Mouse (Mus musculus): ENCODE results near the gene Med23. TPM values are rescaled to one million over a fixed set of nuclear protein-coding genes. Genes with fewer than 3 reads are reported as not detected.

Med23 gene
- total RNA-seq, 2 experiments from 2014 or later = 32.7 to 37.2 TPM

DNA sequence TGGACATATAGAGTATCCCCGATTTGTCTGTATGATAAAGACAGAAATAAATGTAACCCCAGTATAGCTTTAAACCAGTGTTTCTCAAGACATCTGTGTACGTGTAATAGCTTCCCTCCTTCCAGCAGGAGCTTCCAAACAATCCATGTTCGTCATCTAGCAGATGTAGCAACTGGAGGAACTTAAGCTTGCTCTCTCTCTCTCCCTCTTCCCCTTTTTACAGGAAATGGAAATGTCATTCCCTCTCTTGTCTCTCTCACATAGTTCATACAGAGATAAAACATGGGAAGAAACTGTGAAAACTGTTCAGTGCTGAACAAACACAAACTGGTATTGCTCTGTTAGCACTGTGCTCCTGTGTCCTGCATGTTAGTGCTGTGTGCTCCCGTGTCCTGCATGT, 80.4 kb downstream of the Med23 start:
- Histone ChIP-seq H3K27ac (no peak overlapping the region), H3K4me3 (no peak overlapping the region)
- TF ChIP-seq CTCF (IDR thresholded peaks at IDR 0.05) = no peak
- no peak for DNase-seq (ENCODE audit: extremely low spot score in 1 of 2, low spot score in 2 of 2)
- intact Hi-C loops (cut with DNase I) = no loop called here

GRCm38 (mm10) chr10:24951575-24951974, 81.8 kb downstream of the Med23 start:
- Histone ChIP-seq H3K4me3 (no peak overlapping the region), H3K27ac (no peak overlapping the region)
- no peak for DNase-seq (ENCODE audit: extremely low spot score in 1 of 2, low spot score in 2 of 2)
- intact Hi-C loops (cut with DNase I) = no loop called here
- TF ChIP-seq CTCF (IDR thresholded peaks at IDR 0.05) = no peak

DNA sequence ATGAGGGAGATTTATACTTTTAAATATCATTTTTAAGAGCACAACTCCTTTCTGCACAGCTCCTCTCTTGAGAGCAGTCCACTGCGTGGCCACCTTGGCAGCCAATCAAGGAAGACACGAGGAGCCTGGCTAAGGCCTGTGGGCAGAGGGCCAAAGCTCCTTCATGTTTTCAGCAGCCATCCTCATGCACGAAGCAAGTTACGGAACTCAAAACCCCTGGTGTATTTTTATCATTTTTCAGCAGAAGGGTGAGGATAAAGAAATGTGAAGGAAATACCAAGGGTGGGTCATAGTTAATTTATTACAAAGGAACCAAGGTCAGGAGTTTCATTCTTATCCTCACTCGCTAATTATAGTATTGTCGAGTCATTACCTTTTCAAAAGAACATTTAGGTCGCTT, 82.8 kb downstream of the Med23 start:
- H3K4me3 ChIP-seq = no peak overlapping the region
- intact Hi-C loops (cut with DNase I) = no loop called here
- no peak for TF ChIP-seq CTCF (IDR thresholded peaks at IDR 0.05)
- no peak overlapping the region for H3K27ac ChIP-seq
- DNase-seq (ENCODE audit: extremely low spot score in 1 of 2, low spot score in 2 of 2) = no peak

- intact Hi-C loops (cut with DNase I) = no loop called here
- Histone ChIP-seq H3K4me3 (no peak overlapping the region), H3K27ac (no peak overlapping the region)
- TF ChIP-seq CTCF (IDR thresholded peaks at IDR 0.05) = no peak
- DNase-seq (ENCODE audit: extremely low spot score in 1 of 2, low spot score in 2 of 2) = no peak
These were observed 84.1 kb downstream of the Med23 start for GRCm38 (mm10) chr10:24953876-24954275.

GRCm38 (mm10) chr10:24958280-24959042, 88.7 kb downstream of the Med23 start:
- no peak for TF ChIP-seq CTCF (IDR thresholded peaks at IDR 0.05)
- intact Hi-C loops (cut with DNase I) = no loop called here
- Histone ChIP-seq H3K27ac (no peak overlapping the region), H3K4me3 (no peak overlapping the region)
- no peak for DNase-seq (ENCODE audit: extremely low spot score in 1 of 2, low spot score in 2 of 2)

- intact Hi-C loops (cut with DNase I) = no loop called here
- H3K4me3 ChIP-seq = no peak overlapping the region
- no peak for DNase-seq (ENCODE audit: extremely low spot score in 1 of 2, low spot score in 2 of 2)
- H3K27ac ChIP-seq = no peak overlapping the region
- no peak for TF ChIP-seq CTCF (IDR thresholded peaks at IDR 0.05)
These were observed 89.5 kb downstream of the Med23 start for GRCm38 (mm10) chr10:24959043-24959916.

DNA sequence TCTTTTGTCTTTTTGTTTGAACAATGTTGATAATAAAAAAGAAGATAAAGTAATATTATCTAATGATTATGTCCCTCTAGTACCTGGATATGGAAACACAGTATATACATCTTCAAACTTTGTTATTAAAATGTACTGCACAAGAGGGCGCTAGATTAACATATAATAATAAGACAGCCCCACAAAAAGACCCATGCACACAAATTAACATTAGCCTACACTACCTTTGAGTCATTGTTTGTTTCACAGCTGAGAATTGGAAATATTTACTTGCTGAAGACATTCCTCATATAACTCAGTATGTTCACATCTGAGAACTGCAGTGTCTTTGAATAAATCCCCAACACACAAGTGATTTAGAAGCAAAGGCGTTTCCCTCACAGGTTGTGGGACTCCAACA, 91.3 kb downstream of the Med23 start:
- peak; percentile 63 for TF ChIP-seq CTCF (IDR thresholded peaks at IDR 0.05)
- Histone ChIP-seq H3K27ac (no peak overlapping the region), H3K4me3 (no peak overlapping the region)
- no peak for DNase-seq (ENCODE audit: extremely low spot score in 1 of 2, low spot score in 2 of 2)
- intact Hi-C loops (cut with DNase I) = loop anchor here (1.0 to 5.0 kb wide), 3 partner anchors 201 to 276 kb away; no protein-coding TSS in a partner anchor

DNA sequence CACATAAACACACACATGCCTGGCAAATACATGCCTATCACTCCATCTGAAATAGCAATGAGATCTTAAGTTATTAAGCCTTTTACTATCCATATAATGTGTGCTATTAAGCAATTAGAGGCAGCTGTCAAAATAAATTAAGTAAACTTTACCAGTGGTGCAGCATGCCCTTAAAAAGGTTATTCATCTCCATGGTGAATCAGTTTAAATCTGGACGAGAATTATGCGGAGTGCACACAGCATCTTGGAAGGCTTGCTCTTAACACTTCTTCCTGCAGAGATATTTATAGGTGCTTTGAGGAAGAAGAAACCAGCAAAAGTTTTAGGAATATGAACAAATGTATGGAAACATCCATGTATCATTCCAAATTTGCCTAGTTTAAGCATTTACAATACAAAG, 92.1 kb downstream of the Med23 start:
- TF ChIP-seq CTCF (IDR thresholded peaks at IDR 0.05) = no peak
- Histone ChIP-seq H3K27ac (no peak overlapping the region; the same call in 1 of the 2 replicates), H3K4me3 (no peak overlapping the region)
- intact Hi-C loops (cut with DNase I) = loop anchor here (1.0 to 5.0 kb wide), 3 partner anchors 200 to 275 kb away; no protein-coding TSS in a partner anchor
- DNase-seq (ENCODE audit: extremely low spot score in 1 of 2, low spot score in 2 of 2) = no peak

Small RNA genes lying within 50 kb of the gene (microRNA-seq; reads per million reads assigned to microRNA genes)
- 0 to 0.49 reads per million in 2 experiments for gene Mir6905

Other genes starting within 250 kb of the Med23 start
- 1 to 10 TPM; 3.7 to 4.9 TPM for gene Enpp1, start 157.8 kb upstream of the Med23 start, total RNA-seq (2021)
- under 1 TPM in 1 of 2 experiments, not detected in 1; 0.27 TPM for gene Enpp3, start 27.2 kb upstream of the Med23 start, total RNA-seq (2021)
- not detected for gene Arg1, start 57.5 kb downstream of the Med23 start, total RNA-seq (2021)

Measured in left cerebral cortex, adult 2 months (tissue).